Comparison of ENCODE assay signal across 8 mouse cellular contexts in the genomic region with DNA sequence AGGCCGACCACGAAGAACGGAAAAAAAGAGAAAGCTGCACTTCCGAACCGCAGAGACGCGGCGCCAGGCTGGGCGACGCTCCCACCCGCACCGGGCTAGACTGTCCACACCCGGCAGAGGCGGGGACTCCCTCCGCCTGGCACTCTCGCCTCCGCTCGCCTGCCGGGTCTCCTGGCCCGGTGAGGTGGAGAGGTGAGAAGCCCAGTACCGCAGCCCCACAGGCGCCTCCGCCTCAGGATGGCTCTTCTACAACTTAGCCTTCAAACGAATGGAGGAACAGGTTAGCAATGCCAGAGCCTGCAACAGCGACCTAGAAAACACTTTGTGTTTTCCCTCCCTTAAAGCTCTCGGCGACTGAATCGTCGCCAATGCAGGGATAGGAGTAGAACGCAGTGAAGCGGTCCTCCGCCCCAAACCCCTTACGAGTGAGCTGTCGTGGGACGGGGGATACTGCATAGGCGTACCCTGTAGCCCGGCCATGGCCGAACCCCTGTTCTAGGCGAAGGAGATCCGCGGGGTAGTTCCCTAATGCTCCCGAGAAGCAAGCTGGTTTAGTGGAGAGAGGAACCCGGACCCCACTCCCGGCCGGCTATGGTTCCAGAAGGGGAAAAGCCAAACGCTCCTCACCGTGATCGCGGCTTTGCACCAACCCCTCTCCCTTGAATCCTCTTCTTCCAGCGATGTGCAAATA. TPM values are rescaled to one million over a fixed set of nuclear protein-coding genes. Genes with fewer than 3 reads are reported as not detected.
A peak's percentile ranks its signal among the peaks of the same experiment; 100 is the strongest.
DNase-seq lines count a peak whose midpoint lies in the region; ATAC-seq lines count a peak whose summit lies in the region.

No protein-coding gene starts in this region.

- H3K27ac ChIP-seq in embryonic facial prominence, embryonic 13.5 days: peak overlapping the region; percentile 98
- H3K27ac ChIP-seq in heart, embryonic 11.5 days (ENCODE audit: low read depth, low read length): peak overlapping the region; percentile 100
- peak overlapping the region; percentile 100 for H3K27ac ChIP-seq in kidney, embryonic 16.5 days (ENCODE audit: low read length)
- H3K27ac ChIP-seq in liver, embryonic 13.5 days: peak overlapping the region; percentile 85
- H3K27ac ChIP-seq in stomach, embryonic 16.5 days (ENCODE audit: low read length): peak overlapping the region; percentile 100

- peak overlapping the region; percentile 64 for H3K4me3 ChIP-seq in embryonic facial prominence, embryonic 13.5 days
- peak overlapping the region; percentile 91 for H3K4me3 ChIP-seq in heart, embryonic 11.5 days (ENCODE audit: low read depth, low read length)
- H3K4me3 ChIP-seq in kidney, embryonic 16.5 days (ENCODE audit: low read length): peak overlapping the region; percentile 94
- peak overlapping the region; percentile 65 for H3K4me3 ChIP-seq in liver, embryonic 13.5 days (replicated peaks)
- peak overlapping the region; percentile 98 for H3K4me3 ChIP-seq in stomach, embryonic 16.5 days (replicated peaks; ENCODE audit: low read length)

- H3K4me1 ChIP-seq in embryonic facial prominence, embryonic 13.5 days: peaks cover 25% of the 10 kb centered on the region
- peaks cover 19% of the 10 kb centered on the region for H3K4me1 ChIP-seq in heart, embryonic 11.5 days (ENCODE audit: control insufficient read depth, insufficient read depth, low read length)
- peaks cover 30% of the 10 kb centered on the region for H3K4me1 ChIP-seq in kidney, embryonic 16.5 days (ENCODE audit: insufficient read depth, low read length)
- H3K4me1 ChIP-seq in liver, embryonic 13.5 days (replicated peaks): peaks cover 9% of the 10 kb centered on the region
- peaks cover 25% of the 10 kb centered on the region for H3K4me1 ChIP-seq in stomach, embryonic 16.5 days (ENCODE audit: control insufficient read depth, insufficient read depth, low read length)

- H3K9ac ChIP-seq in embryonic facial prominence, embryonic 13.5 days: peak overlapping the region; percentile 86
- peak overlapping the region; percentile 96 for H3K9ac ChIP-seq in heart, embryonic 11.5 days (ENCODE audit: low read depth, low read length)
- H3K9ac ChIP-seq in kidney, embryonic 16.5 days (replicated peaks; ENCODE audit: low read length): peak overlapping the region; percentile 99
- peak overlapping the region; percentile 71 for H3K9ac ChIP-seq in liver, embryonic 13.5 days
- H3K9ac ChIP-seq in stomach, embryonic 16.5 days (ENCODE audit: low read length): peak overlapping the region; percentile 98

- DNase-seq in left cerebral cortex, adult 18-20 months (ENCODE audit: low spot score in 2 of 2): peak; percentile 43 to 63
- no peak for DNase-seq in left cerebral cortex, adult 11 months (ENCODE audit: low spot score)
- DNase-seq in liver, embryonic 13.5 days: peak; percentile 11
- DNase-seq in naive thymus-derived CD4-positive, alpha-beta T cell, adult 2 months (ENCODE audit: low read depth): peak; percentile 15

- ATAC-seq in embryonic facial prominence, embryonic 13.5 days (ENCODE audit: insufficient number of reproducible peaks, insufficient read depth, low FRiP score, low TSS enrichment, low read depth): no peak
- ATAC-seq in heart, embryonic 11.5 days (replicated peaks; ENCODE audit: insufficient number of reproducible peaks, low FRiP score, low TSS enrichment): no peak
- ATAC-seq in kidney, embryonic 16.5 days (ENCODE audit: low FRiP score, low TSS enrichment): no peak
- ATAC-seq in liver, embryonic 13.5 days (ENCODE audit: low read depth): 0 out of 2 replicates have a peak, but pooled peaks have one; percentile 32
- ATAC-seq in stomach, embryonic 16.5 days (ENCODE audit: insufficient read depth, low FRiP score): no peak

- 0 out of 2 replicates have a peak, but pooled peaks cover 4% of the 10 kb centered on the region for H3K27me3 ChIP-seq in embryonic facial prominence, embryonic 13.5 days
- H3K27me3 ChIP-seq in heart, embryonic 11.5 days (ENCODE audit: control insufficient read depth, insufficient read depth, low read length): no peaks in the 10 kb centered on the region
- H3K27me3 ChIP-seq in kidney, embryonic 16.5 days (ENCODE audit: insufficient read depth, low read length): no peaks in the 10 kb centered on the region
- H3K27me3 ChIP-seq in liver, embryonic 13.5 days: peaks cover 53% of the 10 kb centered on the region
- H3K27me3 ChIP-seq in stomach, embryonic 16.5 days (ENCODE audit: control insufficient read depth, insufficient read depth, low read length): no peaks in the 10 kb centered on the region

- no peaks in the 10 kb centered on the region for H3K9me3 ChIP-seq in embryonic facial prominence, embryonic 13.5 days
- H3K9me3 ChIP-seq in heart, embryonic 11.5 days (replicated peaks; ENCODE audit: control insufficient read depth, low read length): no peaks in the 10 kb centered on the region
- H3K9me3 ChIP-seq in kidney, embryonic 16.5 days (ENCODE audit: low read length): no peaks in the 10 kb centered on the region
- H3K9me3 ChIP-seq in liver, embryonic 13.5 days (replicated peaks): no peaks in the 10 kb centered on the region
- H3K9me3 ChIP-seq in stomach, embryonic 16.5 days (replicated peaks; ENCODE audit: control insufficient read depth, low read length): no peaks in the 10 kb centered on the region

- H3K4me2 ChIP-seq in embryonic facial prominence, embryonic 13.5 days: peak overlapping the region; percentile 94
- H3K4me2 ChIP-seq in heart, embryonic 11.5 days: peak overlapping the region; percentile 94
- H3K4me2 ChIP-seq in kidney, embryonic 16.5 days (replicated peaks; ENCODE audit: low read depth, low read length): peak overlapping the region; percentile 71
- H3K4me2 ChIP-seq in liver, embryonic 13.5 days: peak overlapping the region; percentile 72
- H3K4me2 ChIP-seq in stomach, embryonic 16.5 days (ENCODE audit: low read depth, low read length): peak overlapping the region; percentile 93

- under 1% methylated on average over 50 of the region's 50 CpGs for WGBS in embryonic facial prominence, embryonic 13.5 days
- WGBS in heart, embryonic 11.5 days (ENCODE audit: insufficient replicate concordance): under 1% methylated on average over 50 of the region's 50 CpGs
- WGBS in kidney, embryonic 16.5 days: under 1% methylated on average over 50 of the region's 50 CpGs
- WGBS in liver, embryonic 13.5 days (ENCODE audit: insufficient replicate concordance): under 1% methylated on average over 50 of the region's 50 CpGs
- under 1% methylated on average over 50 of the region's 50 CpGs for whole genome bisulfite sequencing in stomach, embryonic 16.5 days

- peaks cover 15% of the 10 kb centered on the region for H3K36me3 ChIP-seq in embryonic facial prominence, embryonic 13.5 days
- peaks cover 6% of the 10 kb centered on the region; the same call in 1 of the 2 replicates for H3K36me3 ChIP-seq in heart, embryonic 11.5 days (ENCODE audit: control insufficient read depth, insufficient read depth, low read length)
- H3K36me3 ChIP-seq in kidney, embryonic 16.5 days (ENCODE audit: insufficient read depth, low read length): peaks cover 9% of the 10 kb centered on the region; the same call in 1 of the 2 replicates
- peaks cover 4% of the 10 kb centered on the region; the same call in 1 of the 2 replicates for H3K36me3 ChIP-seq in liver, embryonic 13.5 days
- 0 out of 2 replicates have a peak, but pooled peaks cover 5% of the 10 kb centered on the region for H3K36me3 ChIP-seq in stomach, embryonic 16.5 days (ENCODE audit: control insufficient read depth, insufficient read depth, low read length)

RNA-seq across cellular contexts. Expression of a gene that starts 0.5 kb away (rescaled TPM):
- 100 to 1,000 TPM; 101 to 110 TPM for total RNA-seq in left cerebral cortex, adult 18-20 months (2021)
- polyA plus RNA-seq in embryonic facial prominence, embryonic 13.5 days (2015; fragmentation: Nextera tagmentation; extraction: Ambion mirVana): 36.6 and 48.0 TPM in 2 replicates
- polyA plus RNA-seq in heart, embryonic 11.5 days (2014; fragmentation: Nextera tagmentation; extraction: Ambion mirVana): 58.3 and 62.9 TPM in 2 replicates
- 40.1 and 49.0 TPM in 2 replicates for polyA plus RNA-seq in kidney, embryonic 16.5 days (2015; fragmentation: Nextera tagmentation; extraction: Ambion mirVana)
- polyA plus RNA-seq in liver, embryonic 13.5 days (2015; fragmentation: Nextera tagmentation; extraction: Ambion mirVana): 5.0 and 6.5 TPM in 2 replicates
- 45.1 and 47.5 TPM in 2 replicates for polyA plus RNA-seq in stomach, embryonic 16.5 days (2015; fragmentation: Nextera tagmentation; extraction: Ambion mirVana)
